Mouse (Mus musculus) liver, adult 2 months (tissue): Measurements from ENCODE around the gene Recql5.

Experiments
- CTCF ChIP-seq: fragments of 200-500 bp; IDR thresholded peaks from 2 replicates; pipeline ENCODE4 v1.5.1; 2011; ENCODE audit warnings: low read depth, low read length, control low read depth
- POLR2A ChIP-seq: fragments of 200-500 bp; IDR thresholded peaks from 2 replicates; pipeline ENCODE4 v1.6.1; 2011; ENCODE audit warnings: low read length, control low read depth; ENCODE audit not compliant: insufficient read depth; ENCODE audit errors: extremely low read depth

- TF ChIP-seq CTCF, result peak; percentile 11; the same call in 1 of the 2 replicates
- TF ChIP-seq POLR2A, result no peak
These were observed 87.5 kb downstream of the Recql5 start for GRCm38 (mm10) chr11:115845819-115846218.
